Mouse (Mus musculus) hindbrain, postnatal 0 days (tissue): ENCODE measurements at regions not wholly inside any gene's neighbourhood (a gene's known extent, or its start where the extent isn't known, plus 50 kb on each side); places are given as distances from the start of the nearest gene placed in this dataset.

Experiments used
- ATAC-seq: fragments of 200-750 bp; cut with Nextera tagmentation; 2 replicates; pipeline ENCODE4 v1.8.0; 2017; ENCODE audit warnings: mild to moderate bottlenecking, moderate TSS enrichment, moderate library complexity
- DNase-seq: peaks from one replicate; pipeline ENCODE4 v3.0.0-alpha.2; 2015; ENCODE audit warnings: low spot score
- H3K27ac ChIP-seq: fragments of 300-500 bp; sonication (generic); 2 replicates; pipeline ENCODE4 v1.5.1; 2014; ENCODE audit warnings: mild to moderate bottlenecking
- H3K27me3 ChIP-seq: fragments of 300-500 bp; sonication (generic); 2 replicates; pipeline ENCODE4 v1.6.1; 2014; ENCODE audit warnings: low read length, mixed read lengths; ENCODE audit not compliant: insufficient read depth
- H3K36me3 ChIP-seq: fragments of 300-500 bp; sonication (generic); 2 replicates; pipeline ENCODE4 v1.6.1; 2014; ENCODE audit warnings: low read length, mixed read lengths; ENCODE audit not compliant: insufficient read depth
- H3K4me1 ChIP-seq: fragments of 300-500 bp; sonication (generic); 2 replicates; pipeline ENCODE4 v1.6.1; 2014; ENCODE audit warnings: antibody characterized with exemption, low read length, mixed read lengths; ENCODE audit not compliant: insufficient read depth
- H3K4me2 ChIP-seq: fragments of 300-500 bp; sonication (generic); 2 replicates; pipeline ENCODE4 v1.6.1; 2014; ENCODE audit warnings: low read depth, mild to moderate bottlenecking, low read length, moderate library complexity, mixed read lengths
- H3K4me3 ChIP-seq: fragments of 300-500 bp; sonication (generic); 2 replicates; pipeline ENCODE4 v1.5.1; 2014; ENCODE audit warnings: low read length
- H3K9ac ChIP-seq: fragments of 300-500 bp; sonication (generic); replicated peaks from 2 replicates; pipeline ENCODE4 v1.6.1; 2014; ENCODE audit warnings: mild to moderate bottlenecking, low read length, moderate library complexity, mixed read lengths
- H3K9me3 ChIP-seq: fragments of 300-500 bp; sonication (generic); 2 replicates; pipeline ENCODE4 v1.6.1; 2016; ENCODE audit warnings: low read length, mixed read lengths
- CTCF ChIP-seq: IDR thresholded peaks from 2 replicates; pipeline ENCODE4 v1.5.1; 2016; ENCODE audit warnings: antibody characterized with exemption, control low read depth, low read depth
- WGBS: fragments of 180-500 bp; shearing (Covaris S2); extraction: QIAGEN DNeasy Blood & Tissue Kit; methylation state at CpG from one replicate; pipeline ENCODE4 v1.1.7; 2014; 5-methylcytosine and 5-hydroxymethylcytosine counted together

GRCm38 (mm10) chr16:78204332-78204731 is 97.0 kb upstream of the Cxadr start:
- Histone ChIP-seq H3K4me3 (no peak overlapping the region), H3K9ac (no peak overlapping the region), H3K27ac (no peak overlapping the region), H3K9me3 (no peaks in the 10 kb centered on the region), H3K4me1 (no peaks in the 10 kb centered on the region), H3K4me2 (no peak overlapping the region), H3K27me3 (no peaks in the 10 kb centered on the region), H3K36me3 (no peaks in the 10 kb centered on the region)
- ATAC-seq (no peak), DNase-seq (no peak)
- TF ChIP-seq CTCF: no peak
- WGBS: 81% methylated on average over 9 of the region's 9 CpGs

- Histone ChIP-seq H3K9ac (no peak overlapping the region), H3K4me2 (no peak overlapping the region), H3K9me3 (no peaks in the 10 kb centered on the region), H3K27me3 (no peaks in the 10 kb centered on the region), H3K4me1 (no peaks in the 10 kb centered on the region), H3K36me3 (no peaks in the 10 kb centered on the region), H3K27ac (no peak overlapping the region), H3K4me3 (no peak overlapping the region)
- TF ChIP-seq CTCF: no peak
- ATAC-seq (no peak), DNase-seq (no peak)
- WGBS: 84% methylated on average over 12 of the region's 12 CpGs
Measured at GRCm38 (mm10) chr16:78200044-78200830, 101.1 kb upstream of the Cxadr start.

GRCm38 (mm10) chr16:78199252-78199651 is 102.0 kb upstream of the Cxadr start:
- no peaks in the 10 kb centered on the region for H3K27me3 ChIP-seq
- H3K9me3 ChIP-seq: no peaks in the 10 kb centered on the region
- H3K27ac ChIP-seq: no peak overlapping the region
- TF ChIP-seq CTCF: no peak
- 79% methylated on average over 10 of the region's 10 CpGs for WGBS
- DNase-seq (no peak), ATAC-seq (no peak)
- H3K9ac ChIP-seq: no peak overlapping the region
- no peaks in the 10 kb centered on the region for H3K4me1 ChIP-seq
- no peaks in the 10 kb centered on the region for H3K36me3 ChIP-seq
- no peak overlapping the region for H3K4me3 ChIP-seq
- H3K4me2 ChIP-seq: peak overlapping the region; percentile 16; the same call in 1 of the 2 replicates

- Histone ChIP-seq H3K36me3 (no peaks in the 10 kb centered on the region), H3K27ac (no peak overlapping the region), H3K9me3 (no peaks in the 10 kb centered on the region), H3K27me3 (no peaks in the 10 kb centered on the region), H3K4me2 (peak overlapping the region; percentile 16; the same call in 1 of the 2 replicates), H3K4me1 (no peaks in the 10 kb centered on the region), H3K4me3 (no peak overlapping the region), H3K9ac (no peak overlapping the region)
- 7% methylated on average over 16 of the region's 16 CpGs for WGBS
- ATAC-seq (0 out of 2 replicates have a peak, but pooled peaks have one; percentile 51), DNase-seq (peak; percentile 83)
- peak; percentile 94 for TF ChIP-seq CTCF
Measured at GRCm38 (mm10) chr16:78198642-78199121, 102.6 kb upstream of the Cxadr start.

DNA sequence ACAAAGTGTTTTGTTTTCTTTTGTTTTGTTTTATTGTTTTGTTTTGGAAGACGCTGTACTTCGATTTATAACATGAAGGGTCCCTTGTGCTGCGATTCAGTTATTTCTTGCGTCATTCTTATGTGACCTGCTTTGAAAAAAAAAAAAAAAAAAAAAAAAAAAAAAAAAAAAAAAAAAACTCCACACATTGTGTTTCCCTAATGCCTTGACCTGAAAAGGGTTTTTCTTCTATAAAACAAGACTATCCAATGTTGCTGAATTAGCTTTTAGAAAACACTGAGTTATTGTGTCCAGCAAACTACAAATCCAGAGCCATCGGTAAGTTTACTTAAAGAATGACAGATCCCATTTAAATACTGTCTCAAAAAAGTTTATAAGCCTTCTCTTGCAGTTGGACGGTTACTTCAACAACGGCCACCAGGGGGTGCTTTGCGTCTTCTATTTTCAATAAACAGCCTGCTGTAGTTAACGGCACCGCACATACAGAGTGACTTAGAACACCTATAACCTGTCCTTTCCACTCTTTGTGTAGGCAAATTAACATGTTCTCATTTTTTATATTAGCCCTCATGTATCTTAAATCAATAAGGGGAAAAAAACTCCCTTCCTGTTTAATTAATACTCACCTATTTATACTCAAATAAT is 103.9 kb upstream of the Cxadr start:
- peak; percentile 95 for DNase-seq
- no peak overlapping the region for H3K4me2 ChIP-seq
- H3K4me3 ChIP-seq: no peak overlapping the region
- H3K36me3 ChIP-seq: no peaks in the 10 kb centered on the region
- no peaks in the 10 kb centered on the region for H3K4me1 ChIP-seq
- no peak overlapping the region for H3K9ac ChIP-seq
- 12% methylated on average over 10 of the region's 10 CpGs for WGBS
- TF ChIP-seq CTCF: peak; percentile 77
- H3K27ac ChIP-seq: no peak overlapping the region
- ATAC-seq: peak; percentile 75
- H3K9me3 ChIP-seq: no peaks in the 10 kb centered on the region
- H3K27me3 ChIP-seq: no peaks in the 10 kb centered on the region

- 51% methylated on average over 9 of the region's 9 CpGs for WGBS
- ATAC-seq: no peak
- Histone ChIP-seq H3K4me2 (0 out of 2 replicates have a peak overlapping the region, but pooled peaks have one; percentile 13), H3K27me3 (no peaks in the 10 kb centered on the region), H3K9ac (no peak overlapping the region), H3K27ac (no peak overlapping the region), H3K4me1 (no peaks in the 10 kb centered on the region), H3K36me3 (no peaks in the 10 kb centered on the region), H3K9me3 (no peaks in the 10 kb centered on the region), H3K4me3 (no peak overlapping the region)
- DNase-seq: peak; percentile 20
- no peak for TF ChIP-seq CTCF
Measured at GRCm38 (mm10) chr16:78170627-78171605, 130.4 kb upstream of the Cxadr start.
